Mouse (Mus musculus) CD4-positive helper T cell, adult 2 months (primary cell): Measurements from ENCODE around the gene Plpp1.

Experiments
- DNase-seq: peaks from one replicate; pipeline ENCODE4 v3.0.0-alpha.2; 2012; ENCODE audit warnings: low read depth, missing footprints, low spot score

The Plpp1 gene

DNA sequence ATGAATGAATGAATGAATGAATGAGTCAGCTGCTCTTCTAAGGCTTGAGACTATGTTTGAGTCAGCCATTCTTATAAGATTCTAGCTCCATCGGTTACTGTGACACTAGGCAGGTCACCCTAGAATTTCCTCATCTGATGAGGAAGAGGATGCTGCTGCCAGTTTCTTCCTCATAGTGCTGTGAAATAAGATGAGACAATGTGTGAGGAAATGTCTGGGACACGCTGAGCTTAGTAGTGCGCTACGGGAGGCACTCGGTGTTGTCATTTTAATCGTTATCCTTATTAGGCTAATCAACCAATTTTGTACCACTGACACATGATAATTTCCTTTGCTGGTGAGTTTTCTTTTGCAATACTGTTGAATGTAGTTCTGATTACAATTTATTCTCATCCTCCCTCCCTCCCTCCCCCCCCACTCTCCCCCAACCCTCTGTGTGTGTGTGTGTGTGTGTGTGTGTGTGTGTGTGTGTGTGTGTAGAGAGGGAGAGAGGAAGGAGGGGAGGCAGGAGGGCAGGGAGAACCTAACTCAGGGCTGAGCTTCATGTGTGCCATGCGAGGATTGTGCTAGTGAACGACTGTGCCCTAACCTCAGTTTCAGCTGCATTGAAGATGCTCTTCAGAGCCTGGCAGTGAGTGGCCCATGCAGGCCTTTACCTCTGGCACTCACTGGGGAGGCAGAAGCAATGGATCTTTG lies 11.3 kb downstream of the Plpp1 start:
- no peak for DNase-seq

DNA sequence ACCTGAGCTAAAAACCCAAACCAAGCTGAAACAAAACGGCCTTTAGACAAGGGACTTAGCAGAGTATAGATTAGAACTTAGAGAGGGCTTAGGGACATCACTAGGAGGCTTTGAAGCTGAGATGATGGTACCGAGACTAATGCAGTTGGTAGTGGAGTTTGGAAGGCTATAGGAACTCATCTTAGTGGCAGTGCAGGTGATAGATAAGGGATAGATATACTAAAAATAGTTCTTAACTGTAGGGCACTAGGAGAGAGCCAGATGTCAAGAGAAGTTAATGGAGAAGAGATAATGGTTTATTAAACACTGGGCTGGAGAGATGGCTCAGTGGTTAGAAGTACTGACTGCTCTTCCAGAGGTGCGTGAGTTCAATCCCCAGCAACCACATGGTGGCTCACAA lies 15.4 kb downstream of the Plpp1 start:
- no peak for DNase-seq

DNA sequence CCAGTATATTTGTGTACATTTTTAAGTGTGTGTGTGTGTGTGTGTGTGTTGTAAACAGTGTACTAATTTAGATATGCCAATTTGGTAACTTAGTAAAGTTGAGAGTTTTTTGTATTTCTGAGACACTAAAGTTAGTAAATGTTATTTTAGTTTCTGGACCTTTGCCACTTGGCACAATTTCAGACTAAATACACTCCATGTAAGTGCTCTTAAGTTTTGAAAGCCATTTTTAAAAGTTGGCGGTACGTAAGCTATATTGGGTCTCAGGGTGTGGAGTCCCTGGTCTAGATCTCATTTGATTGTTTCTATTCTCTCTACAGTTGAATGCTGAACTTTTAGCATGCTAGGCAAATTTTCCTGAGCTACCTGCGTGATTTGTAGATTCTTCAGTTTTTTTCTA lies 17.5 kb downstream of the Plpp1 start:
- DNase-seq = no peak

DNA sequence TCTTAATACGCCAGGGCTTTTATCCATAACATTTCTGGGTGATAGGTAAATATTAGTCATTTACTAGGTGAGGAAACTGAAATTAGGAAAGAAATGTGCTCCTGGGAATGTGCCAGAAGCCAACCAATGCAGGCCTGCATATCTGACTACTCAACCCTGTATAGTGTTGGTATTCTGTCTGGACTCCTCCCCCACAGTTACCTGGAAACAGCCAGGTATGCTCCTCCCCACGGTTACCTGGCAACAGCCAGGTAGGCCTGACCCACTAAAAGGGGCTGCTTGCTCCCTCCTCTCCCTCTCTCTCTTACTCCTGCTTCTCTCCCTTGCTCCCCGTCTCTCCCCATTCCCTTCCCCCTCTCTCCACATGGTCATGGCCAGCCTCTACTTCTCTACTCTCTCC lies 21.8 kb downstream of the Plpp1 start:
- no peak for DNase-seq

DNA sequence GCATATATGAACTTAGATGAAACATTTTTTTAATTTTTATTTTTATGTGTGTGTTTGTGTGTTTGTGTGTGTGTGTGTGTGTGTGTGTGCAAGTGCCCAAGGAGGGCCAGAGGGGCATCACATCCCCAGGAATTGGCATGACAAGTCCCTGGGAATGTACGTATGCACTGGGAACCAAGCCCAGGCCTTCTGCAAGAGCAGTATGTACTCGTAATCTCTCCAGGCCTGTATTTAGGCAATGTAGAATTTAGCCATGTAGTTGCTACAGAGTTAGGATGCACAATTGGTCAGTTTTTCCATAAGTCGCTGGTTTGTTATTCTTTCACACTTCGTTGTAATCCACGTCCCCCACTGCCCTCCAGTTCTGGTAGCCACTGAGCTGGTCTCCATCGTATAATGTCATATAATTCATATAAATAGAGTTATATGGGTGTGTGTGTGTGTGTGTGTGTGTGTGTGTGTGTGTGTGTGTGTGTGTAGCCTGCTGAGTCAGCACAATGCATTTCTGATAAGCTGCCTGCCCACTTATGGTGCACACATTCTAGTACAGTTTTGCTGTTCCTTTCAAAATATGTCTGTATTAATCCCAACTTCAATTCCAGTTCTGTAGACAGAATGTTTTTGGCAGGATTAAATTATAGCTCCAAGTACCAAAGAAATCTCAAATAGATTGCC lies 22.8 kb downstream of the Plpp1 start:
- DNase-seq = no peak

DNA sequence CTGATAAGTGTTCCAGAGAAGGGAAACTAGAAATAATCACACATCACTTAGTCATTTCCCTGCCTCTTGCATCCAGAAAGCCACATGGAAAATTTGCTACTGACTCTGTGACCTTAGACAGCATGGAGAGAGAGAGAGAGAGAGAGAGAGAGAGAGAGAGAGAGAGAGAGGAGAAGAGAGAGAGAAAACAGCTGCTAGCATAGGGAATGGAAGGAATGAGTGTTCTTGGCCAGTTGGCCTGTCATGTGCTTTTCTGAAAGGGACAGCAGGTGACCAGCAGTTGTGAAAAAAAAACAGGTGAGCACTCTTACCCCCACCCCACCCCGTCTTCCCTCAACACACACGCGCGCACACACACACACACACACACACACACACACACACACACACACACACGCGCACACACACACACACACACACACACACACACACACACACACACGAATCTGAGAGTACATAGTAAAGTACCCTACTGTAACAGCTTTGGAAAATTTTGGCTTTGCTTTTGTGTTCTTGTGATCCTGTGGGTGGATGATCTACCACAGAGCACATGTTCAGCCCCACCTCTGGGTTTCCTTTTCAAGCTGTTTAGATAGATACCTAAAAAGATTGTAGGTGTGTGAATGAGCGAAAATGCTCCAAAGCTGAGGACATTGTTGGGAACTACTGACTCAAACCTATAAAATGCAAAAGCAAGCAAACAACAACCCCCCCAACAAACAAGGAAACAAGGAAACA lies 23.5 kb downstream of the Plpp1 start:
- DNase-seq = peak; percentile 34

DNA sequence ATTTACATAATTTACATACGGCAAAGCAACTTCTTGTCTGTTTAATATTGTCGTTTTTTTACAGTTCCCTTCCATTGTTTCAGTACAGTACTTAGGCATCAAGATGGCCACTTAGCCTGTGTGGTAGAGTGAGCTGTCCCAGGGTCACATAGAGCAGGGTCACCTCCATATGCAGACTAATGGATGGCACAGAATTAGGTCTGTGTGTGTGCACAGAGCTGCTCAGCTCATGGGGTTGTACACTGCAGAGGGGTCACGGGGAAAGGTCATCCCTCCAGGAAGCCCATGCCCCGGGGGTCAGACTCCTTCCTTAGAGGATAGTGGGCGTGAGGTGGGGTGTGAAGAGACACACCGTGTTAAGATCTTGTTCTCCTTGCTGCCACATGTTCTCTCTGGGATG lies 24.9 kb downstream of the Plpp1 start:
- DNase-seq = no peak

DNA sequence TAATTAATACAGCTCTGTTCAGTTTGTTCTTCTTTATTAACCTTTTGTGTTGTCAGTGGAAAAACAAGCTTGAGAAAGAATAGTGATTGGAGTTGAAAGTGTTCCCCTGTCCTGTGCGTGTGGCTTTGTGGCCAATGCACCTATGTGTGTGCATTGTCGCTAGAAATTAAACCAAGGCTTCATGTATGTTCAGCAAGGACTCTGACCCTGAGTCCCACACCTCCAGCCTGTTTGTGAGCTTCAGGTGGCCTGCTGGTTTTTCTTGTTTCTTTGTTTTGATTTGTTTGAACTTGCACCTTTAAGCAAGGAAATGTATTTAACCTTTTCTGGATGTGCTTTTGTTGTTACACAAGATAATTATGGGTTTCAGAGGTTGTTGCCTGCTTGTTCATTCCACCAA lies 29.0 kb downstream of the Plpp1 start:
- DNase-seq = no peak

DNA sequence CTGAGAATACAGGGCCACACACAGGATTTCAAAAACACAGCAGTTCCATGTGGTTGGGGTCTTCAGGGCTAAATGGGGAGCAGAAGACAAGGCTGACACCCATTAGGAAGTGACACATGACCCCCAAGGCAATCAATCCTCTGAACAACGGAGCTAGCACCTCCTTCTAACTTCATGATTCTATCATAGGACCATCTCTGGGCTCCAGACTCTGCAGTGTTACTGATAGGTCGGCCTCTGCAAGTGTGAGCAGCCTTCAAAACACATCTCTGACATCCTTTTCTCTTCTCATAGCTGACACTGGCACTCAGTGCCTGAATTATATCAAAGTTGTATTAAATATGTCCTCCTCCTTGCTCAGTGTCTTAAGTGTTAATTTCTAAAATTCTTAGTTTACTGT lies 32.0 kb downstream of the Plpp1 start:
- DNase-seq = no peak

DNA sequence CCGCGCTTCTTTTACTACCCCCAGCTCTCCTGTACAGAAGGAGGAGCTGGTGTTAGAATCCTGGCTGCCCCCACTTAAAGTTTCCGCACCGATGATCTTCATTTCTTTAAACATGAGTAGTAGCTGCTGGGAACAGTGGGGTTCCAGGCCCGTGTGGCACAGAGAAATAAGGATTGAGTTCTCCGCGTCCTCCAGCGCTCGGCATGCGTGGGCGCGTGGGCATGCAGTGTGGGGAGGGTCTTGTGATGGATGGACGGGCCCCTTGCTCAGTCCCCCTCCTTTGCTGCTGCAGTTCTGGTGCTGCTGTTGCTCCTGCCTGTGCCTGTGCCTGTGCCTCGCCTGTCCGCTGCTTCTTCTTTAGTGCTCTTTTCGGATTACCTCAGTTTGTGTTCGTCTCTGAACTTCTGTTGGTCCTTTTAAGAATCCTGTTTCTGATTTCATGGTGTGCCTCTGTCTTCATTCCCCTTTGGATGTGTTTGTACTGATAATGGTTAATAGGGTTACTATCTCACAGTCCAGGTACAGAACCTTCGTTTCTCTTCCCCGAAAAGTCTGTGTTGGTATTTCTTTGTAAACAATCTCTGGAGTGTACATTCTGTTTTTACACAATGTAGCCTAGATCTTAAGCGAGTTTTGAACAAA lies 32.8 kb downstream of the Plpp1 start:
- DNase-seq = no peak

DNA sequence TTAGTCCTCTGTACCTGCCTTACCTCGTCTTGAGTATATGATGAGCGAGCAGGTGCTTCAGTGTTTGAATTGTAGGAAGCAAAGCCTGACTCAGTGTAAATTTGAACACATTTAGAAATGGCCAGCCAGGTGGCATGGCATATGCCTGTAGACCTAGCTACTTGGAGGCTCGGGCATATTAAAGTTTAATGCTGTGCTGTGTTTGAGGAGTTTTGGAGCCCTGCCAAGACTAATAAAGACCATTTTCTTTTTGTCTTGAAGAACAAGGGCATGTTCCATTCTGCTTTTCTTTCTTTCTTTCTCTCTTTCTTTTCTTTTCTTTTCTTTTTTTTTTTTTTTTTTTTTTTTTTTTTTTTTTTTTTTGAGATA lies 33.3 kb downstream of the Plpp1 start:
- no peak for DNase-seq

DNA sequence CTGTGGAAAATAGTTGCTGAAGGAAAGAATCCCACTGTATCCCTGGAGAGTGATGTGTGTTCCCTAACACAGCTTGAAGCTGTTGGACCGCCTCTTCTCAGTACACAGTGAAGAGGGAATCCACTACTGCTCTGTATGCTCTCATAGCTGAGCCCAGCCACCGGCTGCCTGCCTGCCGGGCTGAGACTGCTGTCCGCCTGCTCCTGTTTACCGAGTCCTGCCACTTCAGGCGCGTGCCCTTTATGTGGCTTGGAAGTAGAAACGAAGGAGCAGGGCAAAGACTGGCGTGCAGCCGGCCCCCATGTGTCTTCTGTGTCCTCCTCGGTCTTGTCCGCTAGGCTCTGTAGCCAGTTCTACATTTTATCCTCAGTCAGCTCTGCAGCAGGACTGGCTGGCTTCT lies 34.5 kb downstream of the Plpp1 start:
- DNase-seq = no peak

DNA sequence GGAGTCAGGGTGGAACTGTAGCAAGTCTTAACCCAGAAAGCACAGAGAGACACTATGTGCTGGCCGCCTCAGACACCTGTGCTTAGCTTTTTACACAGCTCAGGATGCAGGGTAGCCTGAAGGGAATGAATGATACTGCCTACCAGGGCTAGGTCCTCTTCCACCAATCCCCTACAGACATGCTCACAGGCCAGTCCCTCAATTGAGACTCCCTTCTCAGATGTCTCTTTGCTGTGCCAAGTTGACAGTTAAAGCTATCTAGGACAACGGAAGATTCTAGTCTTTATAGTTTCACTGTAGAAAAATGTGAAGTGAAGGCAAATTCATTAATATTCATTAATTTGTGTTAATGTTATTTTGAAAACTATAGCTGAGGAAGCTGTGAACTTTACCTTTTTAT lies 36.4 kb downstream of the Plpp1 start:
- DNase-seq = no peak

DNA sequence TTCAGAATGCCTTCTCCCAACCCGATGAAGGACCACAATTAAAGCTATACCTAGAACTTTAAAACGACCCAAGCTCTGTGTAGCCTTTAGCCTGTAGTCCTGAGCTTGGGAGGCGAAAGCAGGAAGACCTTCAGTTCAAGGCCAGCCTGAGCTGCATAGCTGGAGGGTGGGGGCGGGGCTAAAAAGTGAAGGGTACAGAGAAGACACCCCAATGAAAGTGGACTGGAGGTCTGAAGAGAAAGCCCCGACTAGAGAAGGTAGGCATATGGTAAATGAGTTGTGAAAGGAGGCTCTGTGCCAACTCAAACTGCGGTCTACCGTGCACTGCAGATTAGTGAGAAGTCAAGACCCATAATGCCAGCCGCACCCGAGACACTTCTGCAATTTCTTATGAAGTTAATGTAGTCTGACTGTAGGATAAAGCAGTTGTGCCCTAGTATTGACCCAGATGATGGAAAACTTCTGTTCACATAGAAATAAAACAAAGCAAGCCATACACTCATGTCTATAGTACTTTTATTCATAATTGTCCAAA lies 37.1 kb downstream of the Plpp1 start:
- DNase-seq = no peak

DNA sequence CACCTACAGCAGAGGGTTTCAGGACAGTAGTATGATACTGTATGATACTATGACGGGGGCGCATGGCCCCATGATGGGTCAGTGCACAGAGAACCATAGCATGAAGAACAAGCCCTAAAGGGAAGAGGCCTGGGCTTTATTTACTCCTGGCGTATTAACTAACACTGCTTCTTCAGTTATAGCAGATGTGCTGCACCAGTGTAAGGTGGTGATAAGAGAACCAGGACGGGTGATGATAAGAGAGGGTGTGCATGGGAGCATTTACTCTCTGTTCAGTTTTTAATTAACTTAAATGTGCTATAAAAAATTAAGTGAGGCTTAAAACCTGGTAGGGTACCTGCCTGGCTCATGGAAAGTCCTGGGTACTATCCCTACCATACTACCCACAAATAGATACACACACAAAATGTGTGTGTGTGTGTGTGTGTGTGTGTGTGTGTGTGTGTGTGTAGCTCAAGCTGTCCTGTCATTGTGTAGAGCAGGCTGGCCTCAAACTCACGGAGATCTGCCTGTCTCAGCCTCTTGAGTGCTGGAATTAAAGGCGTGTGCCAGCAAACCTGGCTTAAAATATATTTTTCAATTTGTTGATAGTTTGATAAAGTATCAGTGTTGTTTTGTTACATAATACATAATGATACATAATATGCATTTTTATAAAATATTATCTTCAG lies 38.1 kb downstream of the Plpp1 start:
- no peak for DNase-seq

DNA sequence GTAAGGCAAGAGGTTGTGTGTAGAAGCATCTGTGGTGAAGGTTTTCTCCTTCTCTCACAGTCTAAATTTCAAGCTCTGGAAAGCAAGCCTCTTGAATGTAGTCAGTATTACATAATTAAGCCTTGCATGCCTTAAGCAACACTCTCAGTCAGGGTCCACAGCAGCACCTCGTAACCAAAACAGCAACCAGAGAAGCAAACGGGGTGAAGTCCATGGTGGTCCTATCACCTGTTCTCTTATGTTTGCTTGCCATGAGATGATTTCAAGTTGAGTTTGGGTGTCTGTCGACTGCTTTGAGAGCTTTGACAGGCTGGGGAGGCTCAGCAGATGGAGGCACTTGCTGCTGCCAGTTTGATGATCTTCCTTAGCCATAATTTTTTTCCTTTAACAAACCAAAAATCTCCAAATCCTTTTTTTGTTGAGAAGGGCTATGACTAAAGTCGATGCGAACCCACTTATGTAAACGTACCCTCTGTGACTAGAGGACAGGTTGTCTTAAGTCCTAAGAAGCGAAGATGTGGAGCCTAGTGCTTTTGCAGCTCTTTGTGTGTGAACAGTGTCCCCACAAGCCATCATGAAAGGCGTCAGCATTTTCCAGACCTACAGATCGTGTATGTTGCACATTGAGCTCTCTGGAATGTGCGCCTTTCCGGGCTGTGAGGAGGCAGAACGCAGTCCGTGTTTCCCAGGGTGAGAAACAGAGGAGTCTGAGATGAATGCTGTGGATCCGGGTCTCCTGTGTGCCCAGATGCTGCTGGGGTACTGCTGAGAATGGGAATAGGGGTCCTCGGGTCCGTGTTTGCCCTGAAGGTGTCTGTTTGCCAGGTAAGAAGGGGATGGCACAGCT lies 39.9 kb downstream of the Plpp1 start:
- no peak for DNase-seq

DNA sequence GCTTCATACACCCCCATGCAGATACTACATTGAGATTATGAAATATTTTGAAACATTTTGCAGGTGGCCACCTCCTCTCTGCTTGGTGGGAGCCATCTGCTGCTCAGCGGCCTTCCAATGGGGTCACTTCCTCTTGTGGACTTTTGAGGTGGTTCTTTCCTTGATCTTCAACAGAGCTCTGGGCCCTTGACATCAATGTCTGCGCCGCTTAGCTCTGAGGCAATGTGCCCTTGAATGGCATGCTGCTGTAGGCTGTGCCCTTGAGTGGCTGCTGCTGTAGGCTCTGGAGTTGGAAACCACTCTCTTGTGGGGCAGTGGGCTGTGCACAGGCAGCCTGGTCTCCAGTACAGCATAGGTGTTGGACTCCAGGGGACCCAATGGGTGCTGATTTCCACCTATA lies 45.3 kb downstream of the Plpp1 start:
- DNase-seq = no peak

DNA sequence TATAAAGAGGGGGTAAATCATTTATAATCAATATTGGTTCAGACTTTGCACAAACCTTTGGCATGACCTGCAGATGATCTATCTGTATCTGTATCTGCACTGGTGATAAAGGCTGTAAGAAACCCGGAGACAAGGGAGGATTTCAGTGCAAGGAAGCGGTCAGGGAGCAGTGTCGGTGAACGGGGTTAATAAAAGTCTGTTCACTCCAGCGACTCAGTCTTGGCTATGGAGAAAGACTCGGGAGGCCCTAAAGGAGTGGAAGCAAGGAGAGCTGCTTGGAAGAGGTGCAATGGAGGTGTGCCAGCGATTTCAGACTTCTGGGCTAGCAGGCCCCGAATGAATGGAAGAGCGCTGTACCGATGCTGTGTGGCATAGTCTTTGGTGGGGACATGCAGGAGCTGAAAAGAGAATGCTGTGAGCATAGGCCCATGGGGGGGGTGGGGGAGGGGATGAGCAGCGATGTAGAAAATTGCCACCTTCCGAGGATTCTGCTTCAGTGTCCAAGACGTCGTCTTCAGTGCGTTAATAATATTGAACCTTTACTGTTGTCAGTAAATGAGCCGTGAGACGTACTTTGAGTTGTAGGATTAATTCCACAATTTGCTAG lies 53.2 kb downstream of the Plpp1 start:
- no peak for DNase-seq

DNA sequence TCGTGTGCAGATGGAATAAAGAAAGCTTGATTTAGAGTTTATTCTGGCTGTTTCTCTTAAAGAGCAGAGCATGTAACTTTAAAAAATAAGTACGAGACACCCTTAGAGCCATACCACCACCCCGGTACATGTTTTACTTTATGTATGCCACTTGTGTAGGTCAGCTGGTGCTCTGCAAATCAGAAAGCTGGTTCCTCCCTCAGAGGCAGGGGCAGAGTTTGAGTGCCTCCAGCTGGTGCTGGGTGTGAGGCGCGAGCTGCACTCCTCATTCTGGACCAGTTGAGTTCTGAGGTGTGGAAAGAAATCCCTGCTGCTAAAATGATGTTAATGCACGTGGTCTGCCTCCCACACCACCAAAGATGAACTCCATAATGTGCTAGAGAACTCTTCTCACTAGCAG lies 53.8 kb downstream of the Plpp1 start:
- no peak for DNase-seq

DNA sequence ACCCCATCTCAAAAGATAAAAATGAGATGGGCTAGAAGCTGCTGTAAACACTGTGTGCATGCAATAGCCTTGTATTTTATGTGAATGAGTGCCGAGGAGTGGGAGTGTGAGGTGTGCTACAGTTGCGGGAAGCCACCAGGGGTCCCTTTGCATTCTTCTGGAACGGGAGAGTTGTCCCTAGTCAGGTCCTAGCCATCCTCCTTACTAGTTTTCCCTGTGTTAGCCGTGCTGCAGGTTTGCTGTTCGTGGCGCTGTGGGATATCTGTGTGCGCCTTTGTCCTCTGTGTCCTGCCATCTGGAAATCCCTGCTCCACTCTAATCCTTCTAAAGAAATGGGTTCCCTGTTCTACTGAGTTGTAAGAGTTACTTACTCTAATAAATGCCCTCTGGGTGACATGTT lies 57.3 kb downstream of the Plpp1 start:
- no peak for DNase-seq
